Mouse (Mus musculus) neural tube, embryonic 14.5 days (tissue): ENCODE data around the gene Gm6899. TPM values are rescaled to one million over a fixed set of nuclear protein-coding genes. Genes with fewer than 3 reads are reported as not detected.

Experiments used
- ATAC-seq: fragments of 200-750 bp; cut with Nextera tagmentation; 2 replicates; pipeline ENCODE4 v1.8.0; 2017; ENCODE audit warnings: low read depth, mild to moderate bottlenecking, moderate TSS enrichment, moderate library complexity
- H3K27ac ChIP-seq: fragments of 300-500 bp; sonication (generic); 2 replicates; pipeline ENCODE4 v1.5.1; 2014; ENCODE audit warnings: low read depth, mild to moderate bottlenecking, control low read depth, low read length, moderate library complexity, mixed read lengths
- H3K27me3 ChIP-seq: fragments of 300-500 bp; sonication (generic); 2 replicates; pipeline ENCODE4 v1.6.1; 2014; ENCODE audit warnings: low read length; ENCODE audit not compliant: control insufficient read depth, insufficient read depth
- H3K36me3 ChIP-seq: fragments of 300-500 bp; sonication (generic); 2 replicates; pipeline ENCODE4 v1.6.1; 2014; ENCODE audit warnings: low read length, mixed read lengths; ENCODE audit not compliant: control insufficient read depth, insufficient read depth
- H3K4me1 ChIP-seq: fragments of 300-500 bp; sonication (generic); 2 replicates; pipeline ENCODE4 v1.6.1; 2014; ENCODE audit warnings: low read length; ENCODE audit not compliant: control insufficient read depth, insufficient read depth
- H3K4me2 ChIP-seq: fragments of 300-500 bp; sonication (generic); 2 replicates; pipeline ENCODE4 v1.6.1; 2014; ENCODE audit warnings: mild to moderate bottlenecking, low read depth, low read length, control low read depth
- H3K4me3 ChIP-seq: fragments of 300-500 bp; sonication (generic); 2 replicates; pipeline ENCODE4 v1.5.1; 2014; ENCODE audit warnings: low read depth, low read length, control low read depth, mixed read lengths
- H3K9ac ChIP-seq: fragments of 300-500 bp; sonication (generic); replicated peaks from 2 replicates; pipeline ENCODE4 v1.6.1; 2014; ENCODE audit warnings: low read depth, mild to moderate bottlenecking, control low read depth, low read length, mixed read lengths
- H3K9me3 ChIP-seq: fragments of 300-500 bp; sonication (generic); 2 replicates; pipeline ENCODE4 v1.6.1; 2016; ENCODE audit warnings: low read length; ENCODE audit not compliant: control insufficient read depth
- WGBS: fragments of 180-500 bp; shearing (Covaris S2); extraction: QIAGEN DNeasy Blood & Tissue Kit; methylation state at CpG from one replicate; pipeline ENCODE4 v1.1.7; 2014; 5-methylcytosine and 5-hydroxymethylcytosine counted together
- polyA plus RNA-seq: library from polyadenylated mRNA; unstranded; fragments of >200 nt; fragmentation: Nextera tagmentation; extraction: Ambion mirVana; gene quantifications from 2 replicates; pipeline ENCODE4 v1.2.1, GENCODE M21; 2014

The Gm6899 gene
- polyA plus RNA-seq, 1 experiment from 2014 or later: not detected

DNA sequence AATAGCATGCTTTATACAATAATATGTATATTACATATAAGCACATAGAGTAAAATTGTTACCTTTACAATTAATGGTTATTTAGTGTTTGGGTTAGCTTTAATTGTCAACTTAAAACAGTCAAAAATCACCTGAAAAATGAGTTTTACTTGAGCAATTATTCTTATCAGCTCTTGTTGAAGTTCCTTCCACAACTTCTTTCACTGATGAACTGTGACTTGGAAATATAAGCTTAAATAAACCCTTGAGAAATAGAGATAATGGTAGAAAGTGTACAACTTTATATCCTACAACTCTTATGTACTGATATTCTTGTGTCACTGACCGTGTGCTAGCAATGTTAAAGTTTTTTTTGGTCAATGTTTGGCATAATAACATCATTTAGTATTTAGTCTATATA, 43.2 kb downstream of the Gm6899 start:
- no peak overlapping the region for H3K9ac ChIP-seq
- H3K4me1 ChIP-seq: no peaks in the 10 kb centered on the region
- no peak overlapping the region for H3K4me2 ChIP-seq
- no peak overlapping the region for H3K4me3 ChIP-seq
- H3K36me3 ChIP-seq: no peaks in the 10 kb centered on the region
- H3K9me3 ChIP-seq: no peaks in the 10 kb centered on the region
- no peaks in the 10 kb centered on the region for H3K27me3 ChIP-seq
- no peak for ATAC-seq
- no peak overlapping the region for H3K27ac ChIP-seq
- WGBS: 93% methylated on average over 1 of the region's 1 CpGs

DNA sequence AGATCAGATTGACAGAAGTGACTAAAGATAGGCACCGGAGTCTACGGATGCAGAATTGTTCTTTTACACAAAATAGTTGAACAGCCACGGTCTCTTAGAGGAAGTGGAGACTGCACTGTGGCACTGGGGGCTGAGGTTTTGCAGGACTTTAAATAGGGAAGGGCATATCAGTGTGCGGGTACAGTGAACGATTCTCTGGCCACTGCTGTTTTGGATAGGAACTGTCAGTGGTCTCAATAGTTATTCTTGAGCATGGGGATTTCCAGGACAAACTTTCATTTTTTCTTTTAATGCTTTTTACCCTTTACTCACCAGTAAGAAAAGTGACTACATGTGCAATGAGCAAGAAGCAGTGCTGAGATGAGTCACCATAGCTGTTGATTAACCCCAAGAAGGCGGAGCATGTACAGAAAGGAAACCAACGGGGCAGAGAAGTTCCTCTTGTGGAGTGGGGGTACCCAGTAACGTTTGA, 47.3 kb downstream of the Gm6899 start:
- 79% methylated on average over 8 of the region's 8 CpGs for WGBS
- H3K27ac ChIP-seq: no peak overlapping the region
- no peaks in the 10 kb centered on the region for H3K36me3 ChIP-seq
- H3K4me3 ChIP-seq: no peak overlapping the region
- no peaks in the 10 kb centered on the region for H3K4me1 ChIP-seq
- no peak overlapping the region for H3K9ac ChIP-seq
- no peaks in the 10 kb centered on the region for H3K27me3 ChIP-seq
- H3K4me2 ChIP-seq: no peak overlapping the region
- H3K9me3 ChIP-seq: no peaks in the 10 kb centered on the region
- ATAC-seq: no peak

DNA sequence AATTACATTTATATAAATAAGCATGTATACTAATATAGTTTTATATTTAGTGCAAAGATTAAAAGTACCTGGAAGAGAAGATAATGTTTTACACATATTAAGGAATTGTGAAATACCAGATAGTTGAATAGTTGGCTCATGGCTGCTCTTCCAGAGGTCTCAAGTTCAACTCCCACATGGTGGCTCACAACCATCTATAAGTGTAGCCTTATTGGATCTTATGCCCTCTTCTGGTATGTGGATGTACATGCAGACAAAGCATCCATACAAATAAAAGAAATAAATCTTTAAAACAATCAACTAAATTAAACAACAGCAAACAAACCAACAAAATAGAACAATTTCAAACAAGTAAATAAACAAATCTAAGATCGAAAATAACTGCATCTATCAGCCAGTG, 49.1 kb downstream of the Gm6899 start:
- no peak overlapping the region for H3K4me3 ChIP-seq
- H3K9me3 ChIP-seq: no peaks in the 10 kb centered on the region
- H3K27me3 ChIP-seq: no peaks in the 10 kb centered on the region
- no peak for ATAC-seq
- H3K36me3 ChIP-seq: no peaks in the 10 kb centered on the region
- H3K4me2 ChIP-seq: no peak overlapping the region
- H3K9ac ChIP-seq: no peak overlapping the region
- no peak overlapping the region for H3K27ac ChIP-seq
- 97% methylated on average over 1 of the region's 1 CpGs for WGBS
- H3K4me1 ChIP-seq: no peaks in the 10 kb centered on the region

Other genes with a start within 250 kb of the Gm6899 start
- 13.2 and 15.6 TPM in 2 replicates for gene Fancl, start 207.1 kb upstream of the Gm6899 start, polyA plus RNA-seq
- 2.4 and 3.4 TPM in 2 replicates for gene Vrk2, start 758 bp downstream of the Gm6899 start, polyA plus RNA-seq